Mouse (Mus musculus): Measurements from ENCODE around the gene Cdk2ap2. TPM values are rescaled to one million over a fixed set of nuclear protein-coding genes. Genes with fewer than 3 reads are reported as not detected.

Gene Cdk2ap2
- polyA plus RNA-seq, 1 experiment from 2014 or later = 134 TPM

GRCm38 (mm10) chr19:4052516-4053030 is 44.4 kb upstream of the Cdk2ap2 start:
- Histone ChIP-seq H3K9me3 (ENCODE audit: control insufficient read depth, low read length) (no peaks in the 10 kb centered on the region), H3K27ac (replicated peaks) (no peak overlapping the region), H3K4me3 (ENCODE audit: low read depth, low read length) (no peak overlapping the region), H3K27me3 (ENCODE audit: control insufficient read depth, insufficient read depth, low read length) (no peaks in the 10 kb centered on the region), H3K36me3 (ENCODE audit: control insufficient read depth, insufficient read depth, low read length) (no peaks in the 10 kb centered on the region), H3K4me1 (replicated peaks; ENCODE audit: control insufficient read depth, insufficient read depth) (no peaks in the 10 kb centered on the region), H3K9ac (ENCODE audit: low read length) (no peak overlapping the region), H3K4me2 (replicated peaks; ENCODE audit: low read depth) (no peak overlapping the region)
- TF ChIP-seq CTCF (IDR thresholded peaks at IDR 0.05; ENCODE audit: low read depth) (no peak), EP300 (optimal IDR thresholded peaks at IDR 0.05) (no peak)
- DNase-seq (ENCODE audit: low spot score) (no peak), ATAC-seq (ENCODE audit: low FRiP score, low TSS enrichment) (no peak)
- 73% methylated on average over 5 of the region's 5 CpGs for WGBS

- TF ChIP-seq EP300 (optimal IDR thresholded peaks at IDR 0.05) (no peak), CTCF (IDR thresholded peaks at IDR 0.05; ENCODE audit: low read depth) (no peak)
- H3K27ac ChIP-seq (replicated peaks) = no peak overlapping the region
- H3K9ac ChIP-seq (ENCODE audit: low read length) = no peak overlapping the region
- no peaks in the 10 kb centered on the region for H3K27me3 ChIP-seq (ENCODE audit: control insufficient read depth, insufficient read depth, low read length)
- ATAC-seq (ENCODE audit: low FRiP score, low TSS enrichment) (no peak), DNase-seq (ENCODE audit: low spot score) (no peak)
- H3K4me2 ChIP-seq (replicated peaks; ENCODE audit: low read depth) = no peak overlapping the region
- no peaks in the 10 kb centered on the region for H3K9me3 ChIP-seq (ENCODE audit: control insufficient read depth, low read length)
- H3K4me1 ChIP-seq (replicated peaks; ENCODE audit: control insufficient read depth, insufficient read depth) = no peaks in the 10 kb centered on the region
- H3K4me3 ChIP-seq (ENCODE audit: low read depth, low read length) = no peak overlapping the region
- H3K36me3 ChIP-seq (ENCODE audit: control insufficient read depth, insufficient read depth, low read length) = no peaks in the 10 kb centered on the region
- WGBS = 81% methylated on average over 5 of the region's 5 CpGs
Observed at GRCm38 (mm10) chr19:4054613-4055012, 42.4 kb upstream of the Cdk2ap2 start.

GRCm38 (mm10) chr19:4055216-4055946 is 41.6 kb upstream of the Cdk2ap2 start:
- Histone ChIP-seq H3K4me1 (replicated peaks; ENCODE audit: control insufficient read depth, insufficient read depth) (no peaks in the 10 kb centered on the region), H3K9me3 (ENCODE audit: control insufficient read depth, low read length) (no peaks in the 10 kb centered on the region), H3K4me3 (ENCODE audit: low read depth, low read length) (no peak overlapping the region), H3K36me3 (ENCODE audit: control insufficient read depth, insufficient read depth, low read length) (no peaks in the 10 kb centered on the region), H3K27ac (replicated peaks) (no peak overlapping the region; the same call in 1 of the 2 replicates), H3K27me3 (ENCODE audit: control insufficient read depth, insufficient read depth, low read length) (no peaks in the 10 kb centered on the region), H3K4me2 (replicated peaks; ENCODE audit: low read depth) (no peak overlapping the region), H3K9ac (ENCODE audit: low read length) (no peak overlapping the region)
- DNase-seq (ENCODE audit: low spot score) (no peak), ATAC-seq (ENCODE audit: low FRiP score, low TSS enrichment) (no peak)
- TF ChIP-seq CTCF (IDR thresholded peaks at IDR 0.05; ENCODE audit: low read depth) (no peak), EP300 (optimal IDR thresholded peaks at IDR 0.05) (no peak)
- 63% methylated on average over 8 of the region's 8 CpGs for WGBS

- ATAC-seq (ENCODE audit: low FRiP score, low TSS enrichment) (0 out of 2 replicates have a peak, but pooled peaks have one; percentile 9), DNase-seq (ENCODE audit: low spot score) (no peak)
- H3K27me3 ChIP-seq (ENCODE audit: control insufficient read depth, insufficient read depth, low read length) = no peaks in the 10 kb centered on the region
- no peak overlapping the region for H3K27ac ChIP-seq (replicated peaks)
- H3K4me1 ChIP-seq (replicated peaks; ENCODE audit: control insufficient read depth, insufficient read depth) = no peaks in the 10 kb centered on the region
- WGBS = 47% methylated on average over 15 of the region's 15 CpGs
- H3K9me3 ChIP-seq (ENCODE audit: control insufficient read depth, low read length) = no peaks in the 10 kb centered on the region
- H3K36me3 ChIP-seq (ENCODE audit: control insufficient read depth, insufficient read depth, low read length) = no peaks in the 10 kb centered on the region
- no peak overlapping the region for H3K4me2 ChIP-seq (replicated peaks; ENCODE audit: low read depth)
- TF ChIP-seq CTCF (IDR thresholded peaks at IDR 0.05; ENCODE audit: low read depth) (no peak), EP300 (optimal IDR thresholded peaks at IDR 0.05) (no peak)
- H3K9ac ChIP-seq (ENCODE audit: low read length) = no peak overlapping the region
- H3K4me3 ChIP-seq (ENCODE audit: low read depth, low read length) = no peak overlapping the region
Observed at GRCm38 (mm10) chr19:4055947-4056693, 40.9 kb upstream of the Cdk2ap2 start.

GRCm38 (mm10) chr19:4056727-4057126 is 40.3 kb upstream of the Cdk2ap2 start:
- Histone ChIP-seq H3K36me3 (ENCODE audit: control insufficient read depth, insufficient read depth, low read length) (no peaks in the 10 kb centered on the region), H3K27ac (replicated peaks) (no peak overlapping the region), H3K4me1 (replicated peaks; ENCODE audit: control insufficient read depth, insufficient read depth) (no peaks in the 10 kb centered on the region), H3K27me3 (ENCODE audit: control insufficient read depth, insufficient read depth, low read length) (no peaks in the 10 kb centered on the region), H3K4me2 (replicated peaks; ENCODE audit: low read depth) (no peak overlapping the region), H3K9me3 (ENCODE audit: control insufficient read depth, low read length) (no peaks in the 10 kb centered on the region), H3K4me3 (ENCODE audit: low read depth, low read length) (no peak overlapping the region), H3K9ac (ENCODE audit: low read length) (no peak overlapping the region)
- WGBS = 62% methylated on average over 4 of the region's 4 CpGs
- ATAC-seq (ENCODE audit: low FRiP score, low TSS enrichment) (no peak), DNase-seq (ENCODE audit: low spot score) (no peak)
- no peak for TF ChIP-seq EP300 (optimal IDR thresholded peaks at IDR 0.05)
- no peak for TF ChIP-seq CTCF (IDR thresholded peaks at IDR 0.05; ENCODE audit: low read depth)

GRCm38 (mm10) chr19:4057389-4057788 is 39.6 kb upstream of the Cdk2ap2 start:
- Histone ChIP-seq H3K4me3 (ENCODE audit: low read depth, low read length) (no peak overlapping the region), H3K27ac (replicated peaks) (no peak overlapping the region), H3K36me3 (ENCODE audit: control insufficient read depth, insufficient read depth, low read length) (no peaks in the 10 kb centered on the region), H3K4me1 (replicated peaks; ENCODE audit: control insufficient read depth, insufficient read depth) (no peaks in the 10 kb centered on the region), H3K9ac (ENCODE audit: low read length) (no peak overlapping the region), H3K4me2 (replicated peaks; ENCODE audit: low read depth) (no peak overlapping the region), H3K9me3 (ENCODE audit: control insufficient read depth, low read length) (no peaks in the 10 kb centered on the region), H3K27me3 (ENCODE audit: control insufficient read depth, insufficient read depth, low read length) (no peaks in the 10 kb centered on the region)
- ATAC-seq (ENCODE audit: low FRiP score, low TSS enrichment) = no peak
- TF ChIP-seq EP300 (optimal IDR thresholded peaks at IDR 0.05) (no peak), CTCF (IDR thresholded peaks at IDR 0.05; ENCODE audit: low read depth) (no peak)
- no peak for DNase-seq (ENCODE audit: low spot score)
- WGBS = 87% methylated on average over 13 of the region's 13 CpGs
